Mouse (Mus musculus) cerebellum, adult 11-12 months (tissue): Measurements from ENCODE around the gene Phactr1.
"Not testable (repeated sequence)": the region's sequence is repeated elsewhere in the genome, so short reads cannot be mapped to it uniquely, and the experiment has no call there.

ENCODE experiments used
- DNase-seq: peaks from one replicate; pipeline ENCODE4 v3.0.0; 2022

Gene Phactr1

GRCm38 (mm10) chr13:42932046-42932445 is 251.6 kb downstream of the Phactr1 start:
- DNase-seq = no peak

DNA sequence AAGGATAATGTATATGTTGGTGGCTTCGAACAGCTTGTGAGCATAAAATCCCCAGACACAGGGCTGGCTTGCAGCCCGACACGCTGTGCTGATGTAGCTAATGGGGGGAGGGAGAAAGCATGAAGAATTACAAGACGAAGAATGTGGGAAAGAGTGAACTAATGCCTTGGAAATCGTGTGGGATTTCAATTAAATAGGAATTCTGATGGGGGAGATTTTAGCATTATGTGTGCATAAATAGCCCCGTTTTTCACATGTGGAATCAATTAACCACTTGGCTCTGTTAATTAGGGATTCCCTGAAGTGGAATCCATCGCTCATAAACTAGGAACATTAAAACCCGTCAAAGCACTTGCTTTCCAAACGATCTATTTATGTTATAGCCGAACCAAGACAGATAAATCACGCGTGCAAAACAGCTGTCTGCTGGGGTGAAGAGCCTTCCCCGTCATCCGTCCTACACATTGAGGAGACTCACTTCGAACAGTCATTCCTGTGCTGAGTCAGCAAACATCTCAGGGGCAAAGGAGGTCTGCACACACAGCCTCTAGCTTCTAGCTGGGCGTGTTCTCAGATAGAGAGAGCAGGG is 254.2 kb downstream of the Phactr1 start:
- no peak for DNase-seq

DNA sequence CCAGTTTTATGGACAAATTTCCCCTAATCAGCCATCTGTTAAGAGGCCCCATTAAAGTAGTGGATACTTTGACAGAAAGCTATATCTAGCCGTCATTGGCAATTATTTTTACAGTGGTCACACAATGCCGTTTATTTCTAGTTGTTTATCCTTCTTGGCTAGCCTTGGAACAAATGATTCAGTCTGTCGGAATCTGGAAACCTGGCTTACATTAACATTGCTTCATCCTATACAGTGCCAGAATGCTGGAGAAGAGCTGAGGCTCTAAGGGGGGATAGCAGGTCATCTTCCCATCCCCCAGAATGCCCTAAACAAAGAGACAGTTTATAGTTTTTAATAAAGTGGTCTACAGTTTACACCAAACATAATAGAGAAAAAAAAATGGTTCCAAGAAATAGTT is 257.4 kb downstream of the Phactr1 start:
- no peak for DNase-seq

DNA sequence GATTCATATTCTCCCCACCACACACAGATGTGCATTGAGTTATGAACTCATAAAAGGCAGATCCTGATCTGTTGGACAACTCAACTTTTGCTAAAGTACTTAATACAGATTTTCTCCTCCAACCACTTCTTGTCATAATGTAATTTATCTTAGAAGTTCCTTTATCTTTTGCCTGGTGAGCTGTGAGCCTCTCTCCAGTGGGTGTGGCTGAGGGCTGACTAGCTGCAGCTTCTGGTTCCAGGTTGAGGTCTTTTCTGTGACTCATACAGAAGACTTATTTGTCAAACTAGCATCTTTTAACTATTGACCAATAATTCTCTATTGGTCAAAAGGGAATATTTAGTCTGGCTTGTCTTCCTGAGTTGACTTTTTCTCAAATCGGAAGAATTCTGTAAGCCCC is 257.9 kb downstream of the Phactr1 start:
- no peak for DNase-seq

DNA sequence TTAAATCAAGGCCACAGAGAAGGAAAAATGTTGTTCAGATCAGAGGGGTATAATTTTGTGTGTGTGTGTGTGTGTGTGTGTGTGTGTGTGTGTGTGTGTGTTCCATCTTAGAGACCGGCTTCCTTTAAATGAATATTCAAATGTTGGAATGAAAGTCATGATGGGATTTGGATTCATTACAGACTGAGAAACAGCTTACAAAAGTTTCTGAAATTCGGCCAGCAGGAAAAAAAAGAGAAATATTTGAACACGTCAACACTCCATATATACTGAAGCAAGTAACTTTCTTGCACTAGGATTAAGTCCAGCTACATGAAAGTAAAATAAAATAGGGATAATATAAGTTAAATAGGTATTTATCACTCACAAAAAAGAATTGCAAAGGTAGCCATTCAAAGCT is 259.8 kb downstream of the Phactr1 start:
- no peak for DNase-seq

DNA sequence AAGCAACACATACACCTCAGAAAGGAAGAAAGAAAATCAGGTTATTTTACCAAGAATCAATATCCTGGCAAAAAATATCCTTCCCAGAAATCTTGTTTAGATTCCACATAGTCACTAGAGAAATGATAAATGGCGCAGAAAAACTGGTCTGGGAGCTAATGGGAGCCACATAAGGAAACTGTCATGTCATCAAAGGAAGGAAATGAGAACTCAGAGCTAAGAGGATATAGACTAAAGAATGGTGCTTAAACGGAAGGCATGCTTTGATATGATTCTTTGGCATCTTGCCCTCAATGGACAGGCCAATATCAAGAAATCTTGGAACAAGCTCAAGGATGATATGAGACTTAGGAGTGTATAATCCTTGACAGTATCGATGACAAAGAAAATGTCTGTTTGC is 263.7 kb downstream of the Phactr1 start:
- no peak for DNase-seq

DNA sequence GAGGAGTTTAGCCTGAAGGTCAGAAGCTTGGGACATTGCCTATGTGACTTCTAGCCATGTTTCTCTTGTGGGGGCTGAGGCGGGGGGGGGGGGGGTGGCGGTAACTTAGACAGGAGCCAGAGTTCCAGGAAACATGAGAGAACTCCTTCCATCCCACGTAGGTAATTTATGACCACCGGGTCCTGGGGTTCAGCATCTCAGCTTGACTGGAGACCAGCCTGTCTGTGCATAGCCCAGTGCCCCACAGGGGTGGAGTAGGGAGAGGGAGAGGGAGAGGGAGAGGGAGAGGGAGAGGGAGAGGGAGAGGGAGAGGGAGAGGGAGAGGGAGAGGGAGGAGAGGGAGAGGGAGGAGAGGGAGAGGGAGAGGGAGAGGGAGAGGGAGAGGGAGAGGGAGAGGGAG is 264.8 kb downstream of the Phactr1 start:
- DNase-seq = not testable (repeated sequence)

DNA sequence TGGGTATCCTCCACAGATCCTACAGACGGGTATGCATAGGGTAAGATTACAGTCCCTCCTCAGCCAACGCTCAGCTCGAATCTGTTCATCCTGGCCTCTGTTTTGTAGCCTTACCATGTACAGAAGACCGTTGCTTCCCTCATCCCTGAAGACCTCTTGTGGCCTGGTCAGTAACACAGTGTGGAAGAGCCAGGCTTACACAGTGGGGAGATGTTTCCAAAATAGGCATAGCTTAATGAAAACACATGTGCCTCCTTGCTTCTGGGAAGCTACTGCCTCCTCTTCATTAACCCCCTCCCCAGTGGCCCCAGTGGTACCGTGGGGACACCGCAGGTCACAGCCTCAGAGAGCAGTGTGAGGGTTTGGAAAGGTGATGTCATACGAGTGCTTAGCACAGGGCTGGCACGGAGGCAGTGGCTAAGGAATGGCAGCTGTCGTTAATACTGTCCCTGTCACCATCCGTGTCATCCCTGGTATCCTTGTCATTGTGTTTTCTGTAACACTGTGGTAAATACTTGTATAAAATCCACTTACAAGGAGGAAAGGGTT is 268.4 kb downstream of the Phactr1 start:
- no peak for DNase-seq

DNA sequence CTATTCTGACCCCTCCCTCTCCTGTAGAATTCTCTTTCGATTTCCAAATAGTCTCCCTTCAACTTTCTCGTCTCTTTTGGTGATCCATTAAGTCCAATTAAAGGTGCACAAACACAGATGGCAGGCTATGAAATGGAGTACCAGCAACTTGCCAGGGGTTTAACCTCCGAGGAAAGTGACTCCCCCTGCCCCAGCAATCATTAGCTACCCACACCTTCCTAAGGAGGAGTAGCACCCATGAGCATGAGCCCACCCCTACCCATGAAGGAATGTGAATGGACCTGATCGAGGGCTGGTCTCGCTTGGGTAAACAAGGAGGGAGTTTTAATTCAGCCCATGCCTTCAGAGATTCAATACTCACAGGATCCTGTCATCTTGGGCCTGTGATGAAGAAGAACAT is 268.9 kb downstream of the Phactr1 start:
- DNase-seq = no peak

GRCm38 (mm10) chr13:42950056-42950455 is 269.6 kb downstream of the Phactr1 start:
- no peak for DNase-seq

DNA sequence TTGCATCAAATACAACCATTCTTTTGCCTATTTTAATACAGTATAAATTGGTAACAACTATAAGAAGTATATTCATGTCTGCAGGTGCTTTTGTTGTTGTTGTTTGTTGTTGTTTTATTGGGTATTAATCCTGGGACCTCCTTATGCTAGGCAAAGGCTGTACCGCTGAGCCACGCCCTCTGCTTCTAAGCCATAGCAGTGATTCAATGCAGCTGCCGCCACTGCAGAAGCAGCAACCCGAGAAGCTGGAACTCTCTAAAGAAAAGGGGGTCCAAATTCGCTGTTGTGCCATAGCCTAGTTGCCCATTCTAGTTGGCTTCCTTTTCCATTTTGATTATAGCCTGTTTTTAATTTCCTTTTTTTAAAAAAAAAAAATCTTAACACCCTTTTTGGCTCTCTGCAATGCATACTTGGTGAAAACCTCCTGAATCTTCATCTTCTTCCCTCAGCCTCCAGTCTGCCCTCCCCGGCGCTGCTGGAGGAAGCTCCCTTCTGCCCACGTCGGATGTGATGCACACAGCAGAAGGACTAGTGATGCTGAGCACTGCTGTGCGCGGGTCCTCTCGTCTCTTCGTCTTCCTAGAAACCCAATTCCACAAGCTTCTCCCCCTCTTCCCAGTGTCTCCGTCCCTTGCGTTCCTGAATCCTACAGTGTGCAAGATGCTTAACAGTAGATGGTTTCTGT is 271.8 kb downstream of the Phactr1 start:
- no peak for DNase-seq

- DNase-seq = no peak
These were observed 272.6 kb downstream of the Phactr1 start for GRCm38 (mm10) chr13:42953071-42953470.

DNA sequence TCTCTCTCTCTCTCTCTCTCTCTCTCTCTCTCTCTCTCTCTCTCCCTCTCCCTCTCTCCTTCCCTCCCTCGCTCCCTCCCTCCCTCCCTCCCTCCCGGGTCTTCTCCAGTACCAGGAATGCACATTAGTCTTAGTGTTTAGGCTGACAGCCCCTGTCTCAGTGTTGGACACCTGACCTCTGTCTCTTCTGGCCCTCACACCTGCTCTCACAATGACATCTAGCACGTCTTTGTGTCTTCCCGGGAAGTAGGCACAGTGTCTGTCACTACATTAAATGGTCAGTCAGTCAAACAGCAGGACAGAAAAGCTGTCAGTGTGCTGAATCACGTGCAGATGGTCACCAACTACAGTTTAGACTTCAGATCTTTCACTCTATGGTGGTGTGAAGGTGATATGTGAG is 273.7 kb downstream of the Phactr1 start:
- DNase-seq = no peak

DNA sequence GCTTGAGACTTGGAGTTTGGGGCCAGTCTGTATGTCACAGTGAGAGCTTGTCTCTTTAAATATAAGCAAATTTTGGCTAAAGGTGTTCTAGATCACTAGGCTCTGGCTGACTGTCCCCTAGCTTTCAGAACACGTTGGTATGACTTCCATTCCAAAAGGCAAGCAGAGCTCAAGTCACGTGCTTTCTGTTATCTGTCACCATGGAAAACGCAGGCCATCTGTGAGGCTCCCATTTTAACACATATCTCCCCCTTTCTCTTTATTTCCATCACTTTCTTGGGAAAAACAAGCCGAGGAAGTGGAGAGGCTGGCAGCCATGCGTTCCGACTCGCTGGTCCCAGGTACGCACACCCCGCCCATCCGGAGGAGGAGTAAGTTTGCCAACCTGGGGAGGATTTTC is 275.9 kb downstream of the Phactr1 start:
- no peak for DNase-seq

GRCm38 (mm10) chr13:42957856-42958255 is 277.4 kb downstream of the Phactr1 start:
- DNase-seq = no peak

GRCm38 (mm10) chr13:42958867-42959266 is 278.4 kb downstream of the Phactr1 start:
- no peak for DNase-seq

GRCm38 (mm10) chr13:42961561-42961960 is 281.1 kb downstream of the Phactr1 start:
- DNase-seq = no peak

DNA sequence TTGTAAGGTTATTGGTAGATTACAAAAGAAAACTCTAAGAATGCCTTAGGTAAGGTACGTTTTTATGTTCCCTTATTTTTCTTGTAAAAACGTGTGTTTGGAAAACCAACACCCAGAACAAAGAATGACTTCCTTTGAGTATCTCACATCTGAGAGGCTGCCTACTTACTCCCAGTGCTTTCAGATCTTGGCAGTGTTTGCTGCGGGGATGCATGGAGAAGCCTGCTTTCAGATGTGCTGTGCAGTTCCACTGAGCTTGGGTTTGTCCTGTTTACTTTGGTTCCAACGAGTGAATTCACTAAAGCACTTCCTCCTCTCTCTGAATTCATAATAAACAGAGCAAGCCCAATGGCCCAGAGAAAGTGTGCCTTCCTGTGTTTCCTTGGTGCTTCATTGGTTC is 288.1 kb downstream of the Phactr1 start:
- DNase-seq = no peak

- peak; percentile 45 for DNase-seq
These were observed 293.1 kb downstream of the Phactr1 start for GRCm38 (mm10) chr13:42973561-42973960.

GRCm38 (mm10) chr13:42973961-42974360 is 293.5 kb downstream of the Phactr1 start:
- no peak for DNase-seq

DNA sequence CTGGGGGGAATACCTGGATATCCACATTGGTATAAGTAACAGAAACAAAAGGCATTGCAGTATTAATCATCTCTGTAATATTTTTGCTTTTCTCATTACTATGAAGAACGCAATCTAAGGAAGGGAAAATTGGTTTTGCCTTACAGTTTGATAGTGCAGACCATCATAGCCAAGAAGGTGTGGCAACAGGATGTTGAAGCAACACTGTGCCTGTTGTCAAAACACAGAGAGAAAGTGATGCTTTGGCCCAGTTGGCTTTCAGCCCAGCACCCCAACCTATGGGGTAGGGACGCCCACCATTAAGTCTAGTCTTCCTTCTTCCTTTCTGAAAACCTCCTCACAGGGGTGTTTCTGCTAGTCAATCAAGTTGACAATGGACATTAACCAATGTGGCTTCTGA is 294.1 kb downstream of the Phactr1 start:
- no peak for DNase-seq

DNA sequence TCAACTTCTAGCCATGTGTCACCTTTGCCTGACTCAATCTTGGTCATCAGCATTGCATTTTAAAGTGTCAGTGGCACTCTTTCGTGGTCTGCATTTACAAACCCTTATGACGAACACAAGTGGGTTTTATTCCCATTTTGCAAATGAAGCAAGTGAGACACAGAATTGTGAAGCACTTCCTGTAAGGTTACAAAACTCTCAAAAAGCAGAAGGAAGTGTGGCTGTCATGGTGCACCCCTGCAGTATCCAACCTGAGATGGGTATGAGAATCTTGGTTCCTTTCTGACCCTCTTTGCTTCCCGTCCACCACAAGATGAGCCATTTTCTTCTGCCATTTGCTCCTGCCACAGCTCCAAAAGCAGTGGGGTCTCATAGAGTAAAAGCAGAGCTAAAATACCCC is 295.7 kb downstream of the Phactr1 start:
- no peak for DNase-seq

DNA sequence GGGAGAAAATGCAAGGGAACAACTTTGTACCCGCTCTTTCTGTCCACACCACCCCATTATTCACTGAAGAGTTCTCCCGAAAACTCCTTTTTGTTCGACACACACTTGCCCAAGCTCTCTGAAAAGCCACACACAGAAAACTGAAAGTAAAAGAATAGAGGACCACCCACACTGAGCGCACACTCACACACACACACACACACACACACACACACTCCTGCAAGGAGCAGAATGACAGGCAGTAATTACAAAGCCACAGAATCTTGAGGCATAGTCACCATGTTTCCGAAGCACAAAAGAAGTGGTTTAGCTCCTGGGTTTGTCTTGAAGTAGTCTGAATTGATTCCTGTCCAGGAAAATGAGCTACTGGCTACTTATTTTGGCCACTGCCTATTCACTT is 296.5 kb downstream of the Phactr1 start:
- DNase-seq = no peak

DNA sequence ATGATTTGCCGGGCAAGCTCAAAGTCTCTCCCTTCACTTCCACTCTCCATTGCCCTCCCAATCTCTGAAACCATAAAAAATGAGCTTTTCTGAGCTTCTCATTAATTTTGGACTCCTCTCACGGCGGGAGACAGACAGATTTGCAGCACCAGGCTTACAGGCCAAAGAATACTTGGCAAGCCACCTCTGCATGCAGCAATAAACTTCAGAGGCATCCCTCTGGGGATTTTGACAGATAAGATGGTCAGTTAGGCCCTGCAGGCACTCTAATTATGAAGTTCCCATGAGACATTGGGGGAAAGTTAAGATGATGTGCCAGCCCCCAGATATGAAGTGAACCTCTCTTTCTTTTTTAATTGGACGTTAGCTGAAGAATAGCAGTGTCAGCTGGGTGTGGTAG is 300.2 kb downstream of the Phactr1 start:
- DNase-seq = peak; percentile 43

- DNase-seq = no peak
These were observed 302.2 kb downstream of the Phactr1 start for GRCm38 (mm10) chr13:42982646-42983045.
